Mouse (Mus musculus) small intestine, adult 2 months (tissue): ENCODE measurements at regions not wholly inside any gene's neighbourhood (a gene's known extent, or its start where the extent isn't known, plus 50 kb on each side); places are given as distances from the start of the nearest gene placed in this dataset.

Experiments used
- CTCF ChIP-seq: fragments of 200-500 bp; IDR thresholded peaks from 2 replicates; pipeline ENCODE4 v1.5.1; 2012; ENCODE audit warnings: low read depth, mild to moderate bottlenecking, control low read depth, inconsistent platforms, low read length, moderate library complexity, mixed read lengths; ENCODE audit not compliant: insufficient replicate concordance, insufficient read length; ENCODE audit errors: extremely low read depth
- POLR2A ChIP-seq: fragments of 200-500 bp; IDR thresholded peaks from 2 replicates; pipeline ENCODE4 v1.6.1; 2012; ENCODE audit warnings: low read depth, mild to moderate bottlenecking, control low read depth, inconsistent platforms, low read length, moderate library complexity

DNA sequence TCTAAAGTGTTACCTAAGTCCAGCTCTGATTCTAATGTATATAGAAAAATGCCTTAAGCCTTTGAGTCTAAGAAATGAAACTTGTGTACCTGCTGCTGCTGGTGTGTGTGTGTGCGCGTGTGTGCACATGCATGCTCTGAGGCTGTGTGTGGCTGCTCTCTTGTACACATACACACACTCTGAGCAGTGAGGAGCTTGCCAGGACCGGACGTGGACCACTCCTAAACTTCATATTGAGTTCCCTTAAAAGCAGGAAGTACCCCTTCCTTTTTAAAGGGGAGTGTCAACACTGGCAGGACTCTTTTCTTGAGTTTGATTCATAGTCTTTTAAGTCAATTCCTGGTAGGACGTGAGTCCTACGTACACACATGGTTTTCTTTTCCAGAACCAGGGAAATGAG lies 251.4 kb upstream of the Adamts9 start:
- no peak for TF ChIP-seq CTCF
- TF ChIP-seq POLR2A = no peak
